Mouse (Mus musculus) cerebellum, adult 18-20 months (tissue): ENCODE results near the gene Lamc3.

Source experiments
- DNase-seq, 2 experiments: peaks; one replicate each; pipeline ENCODE4 v3.0.0; 2021

The Lamc3 gene

GRCm38 (mm10) chr2:31990961-31991360 lies 103.9 kb downstream of the Lamc3 start:
- no peak for DNase-seq

- no peak for DNase-seq
Observed at GRCm38 (mm10) chr2:31994896-31995295, 107.8 kb downstream of the Lamc3 start.

DNA sequence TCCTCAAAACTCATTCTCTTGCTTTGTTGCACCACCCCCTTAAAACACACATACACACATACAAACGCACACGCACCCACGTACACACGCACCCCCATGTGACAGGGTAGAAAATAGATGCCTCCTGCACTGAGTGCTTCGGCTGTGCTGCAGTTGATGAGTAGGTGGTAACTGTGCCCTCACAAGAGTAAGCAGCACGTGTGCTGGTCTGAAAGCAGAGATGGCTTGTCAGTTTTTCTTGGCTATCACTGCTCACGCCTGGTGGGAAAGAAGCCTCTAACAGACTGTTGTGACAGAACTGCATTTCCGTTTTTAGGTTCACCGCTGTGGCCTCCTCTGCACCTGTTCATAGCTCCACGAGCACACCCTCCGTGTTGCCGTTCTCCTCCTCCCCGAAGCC lies 109.0 kb downstream of the Lamc3 start:
- DNase-seq, result no peak
